ENCODE assay signal across 8 mouse cellular contexts in genomic region chr1:136132386-136133201, GRCm38 (mm10). TPM values are rescaled to one million over a fixed set of nuclear protein-coding genes. Genes with fewer than 3 reads are reported as not detected.
DNase-seq lines count a peak whose midpoint lies in the region; ATAC-seq and TF ChIP-seq lines count a peak whose summit lies in the region.

No protein-coding gene starts in this region.

- ATAC-seq in lung, embryonic 14.5 days (ENCODE audit: insufficient read depth) = no peak
- peak; percentile 19; the same call in 1 of the 2 replicates for ATAC-seq in forebrain, embryonic 13.5 days
- ATAC-seq in liver, embryonic 11.5 days (replicated peaks; ENCODE audit: low FRiP score) = no peak
- no peak for ATAC-seq in stomach, embryonic 15.5 days (ENCODE audit: insufficient read depth, low FRiP score, low read depth)
- no peak for ATAC-seq in inflammation-experienced regulatory T-cells, adult 6 months

- H3K4me2 ChIP-seq in lung, embryonic 14.5 days = peak overlapping the region; percentile 96
- H3K4me2 ChIP-seq in forebrain, embryonic 13.5 days = peak overlapping the region; percentile 75
- peak overlapping the region; percentile 96 for H3K4me2 ChIP-seq in liver, embryonic 11.5 days
- H3K4me2 ChIP-seq in stomach, embryonic 15.5 days = peak overlapping the region; percentile 99

- no peaks in the 10 kb centered on the region for H3K36me3 ChIP-seq in lung, embryonic 14.5 days (ENCODE audit: insufficient read depth)
- no peaks in the 10 kb centered on the region for H3K36me3 ChIP-seq in forebrain, embryonic 13.5 days (ENCODE audit: poor library complexity, severe bottlenecking)
- no peaks in the 10 kb centered on the region for H3K36me3 ChIP-seq in liver, embryonic 11.5 days (ENCODE audit: control insufficient read depth, insufficient read depth, low read length)
- no peaks in the 10 kb centered on the region for H3K36me3 ChIP-seq in stomach, embryonic 15.5 days
- no peaks in the 10 kb centered on the region for H3K36me3 ChIP-seq in kidney, adult 2 months (ENCODE audit: control insufficient read depth, insufficient read depth, low read length)

- peak overlapping the region; percentile 76 for H3K4me3 ChIP-seq in lung, embryonic 14.5 days (ENCODE audit: low read depth, low read length)
- H3K4me3 ChIP-seq in forebrain, embryonic 13.5 days = peak overlapping the region; percentile 89
- peak overlapping the region; percentile 78 for H3K4me3 ChIP-seq in liver, embryonic 11.5 days (ENCODE audit: low read depth, low read length)
- peak overlapping the region; percentile 80 for H3K4me3 ChIP-seq in stomach, embryonic 15.5 days (replicated peaks)
- H3K4me3 ChIP-seq in kidney, adult 2 months (ENCODE audit: insufficient read depth, low read depth, low read length) = no peak overlapping the region

- peaks cover 80% of the 10 kb centered on the region for H3K4me1 ChIP-seq in lung, embryonic 14.5 days (ENCODE audit: insufficient read depth)
- peaks cover 81% of the 10 kb centered on the region for H3K4me1 ChIP-seq in forebrain, embryonic 13.5 days
- peaks cover 75% of the 10 kb centered on the region for H3K4me1 ChIP-seq in liver, embryonic 11.5 days (replicated peaks; ENCODE audit: control insufficient read depth, insufficient read depth, low read length)
- H3K4me1 ChIP-seq in stomach, embryonic 15.5 days = peaks cover 81% of the 10 kb centered on the region
- H3K4me1 ChIP-seq in kidney, adult 2 months (ENCODE audit: control insufficient read depth, insufficient read depth, low read length) = no peaks in the 10 kb centered on the region

- H3K27me3 ChIP-seq in lung, embryonic 14.5 days (ENCODE audit: insufficient read depth, low read length) = no peaks in the 10 kb centered on the region
- peaks cover 4% of the 10 kb centered on the region; the same call in 1 of the 2 replicates for H3K27me3 ChIP-seq in forebrain, embryonic 13.5 days
- H3K27me3 ChIP-seq in liver, embryonic 11.5 days (replicated peaks; ENCODE audit: control insufficient read depth, insufficient read depth, low read length) = no peaks in the 10 kb centered on the region
- H3K27me3 ChIP-seq in stomach, embryonic 15.5 days (replicated peaks) = no peaks in the 10 kb centered on the region
- H3K27me3 ChIP-seq in kidney, adult 2 months (replicated peaks; ENCODE audit: control insufficient read depth, insufficient read depth, low read length) = no peaks in the 10 kb centered on the region; the same call in 1 of the 2 replicates

- H3K27ac ChIP-seq in lung, embryonic 14.5 days (ENCODE audit: low read depth) = no peak overlapping the region
- H3K27ac ChIP-seq in forebrain, embryonic 13.5 days = peak overlapping the region; percentile 95
- H3K27ac ChIP-seq in liver, embryonic 11.5 days (ENCODE audit: low read depth, low read length) = no peak overlapping the region
- no peak overlapping the region for H3K27ac ChIP-seq in stomach, embryonic 15.5 days
- H3K27ac ChIP-seq in kidney, adult 2 months (ENCODE audit: insufficient read depth, low read depth, low read length) = no peak overlapping the region

- no peak for TF ChIP-seq POLR2A in kidney, adult 2 months (IDR thresholded peaks at IDR 0.05; ENCODE audit: low read depth, low read length)

- no peak for TF ChIP-seq CTCF in lung, embryonic 14.5 days (IDR thresholded peaks at IDR 0.05; ENCODE audit: low read depth)
- TF ChIP-seq CTCF in kidney, adult 2 months (conservative IDR thresholded peaks at IDR 0.05; ENCODE audit: insufficient read depth, insufficient read length, low read depth, low read length) = no peak

- 37% methylated on average over 10 of the region's 10 CpGs for WGBS in lung, embryonic 14.5 days
- 17% methylated on average over 10 of the region's 10 CpGs for WGBS in forebrain, embryonic 13.5 days
- 38% methylated on average over 10 of the region's 10 CpGs for WGBS in liver, embryonic 11.5 days
- 41% methylated on average over 10 of the region's 10 CpGs for WGBS in stomach, embryonic 15.5 days
- WGBS in kidney, adult 2 months = 78% methylated on average over 10 of the region's 10 CpGs

- no peak for DNase-seq in lung, embryonic 14.5 days
- DNase-seq in lung, postnatal 36 days = no peak
- DNase-seq in liver, embryonic 11.5 days (ENCODE audit: low spot score) = no peak
- DNase-seq in kidney, adult 2 months = no peak
- DNase-seq in ovary, postnatal 36 days (ENCODE audit: low spot score) = no peak

- H3K9ac ChIP-seq in lung, embryonic 14.5 days = peak overlapping the region; percentile 65
- H3K9ac ChIP-seq in forebrain, embryonic 13.5 days = peak overlapping the region; percentile 97
- peak overlapping the region; percentile 76 for H3K9ac ChIP-seq in liver, embryonic 11.5 days (ENCODE audit: low read depth, low read length)
- no peak overlapping the region for H3K9ac ChIP-seq in stomach, embryonic 15.5 days

- H3K9me3 ChIP-seq in lung, embryonic 14.5 days (ENCODE audit: low read depth, low read length) = no peaks in the 10 kb centered on the region
- no peaks in the 10 kb centered on the region for H3K9me3 ChIP-seq in forebrain, embryonic 13.5 days (replicated peaks)
- no peaks in the 10 kb centered on the region for H3K9me3 ChIP-seq in liver, embryonic 11.5 days (ENCODE audit: control insufficient read depth, low read length)
- no peaks in the 10 kb centered on the region for H3K9me3 ChIP-seq in stomach, embryonic 15.5 days

RNA-seq across cellular contexts. Expression of gene Kif21b, which starts 1.4 kb away (rescaled TPM):
- polyA plus RNA-seq in lung, embryonic 14.5 days (2014; fragmentation: Nextera tagmentation; extraction: Ambion mirVana) = 3.8 and 4.1 TPM in 2 replicates
- polyA plus RNA-seq in forebrain, embryonic 13.5 days (2015; fragmentation: Nextera tagmentation; extraction: Ambion mirVana) = 43.4 and 45.5 TPM in 2 replicates
- 3.6 and 4.8 TPM in 2 replicates for polyA plus RNA-seq in liver, embryonic 11.5 days (2014; fragmentation: Nextera tagmentation; extraction: Ambion mirVana)
- 3.3 and 3.8 TPM in 2 replicates for polyA plus RNA-seq in stomach, embryonic 15.5 days (2015; fragmentation: Nextera tagmentation; extraction: Ambion mirVana)
- 1.3 and 4.2 TPM in 2 replicates for polyA plus RNA-seq in kidney, adult 2 months (2012; rRNA removed)
- 10 to 100 TPM; 23.8 to 43.9 (median 33.8) TPM for polyA plus RNA-seq in inflammation-experienced regulatory T-cells, adult 6 months (2017; shearing (Covaris generic))
